ENCODE assay signal across 8 mouse cellular contexts in the genomic region with DNA sequence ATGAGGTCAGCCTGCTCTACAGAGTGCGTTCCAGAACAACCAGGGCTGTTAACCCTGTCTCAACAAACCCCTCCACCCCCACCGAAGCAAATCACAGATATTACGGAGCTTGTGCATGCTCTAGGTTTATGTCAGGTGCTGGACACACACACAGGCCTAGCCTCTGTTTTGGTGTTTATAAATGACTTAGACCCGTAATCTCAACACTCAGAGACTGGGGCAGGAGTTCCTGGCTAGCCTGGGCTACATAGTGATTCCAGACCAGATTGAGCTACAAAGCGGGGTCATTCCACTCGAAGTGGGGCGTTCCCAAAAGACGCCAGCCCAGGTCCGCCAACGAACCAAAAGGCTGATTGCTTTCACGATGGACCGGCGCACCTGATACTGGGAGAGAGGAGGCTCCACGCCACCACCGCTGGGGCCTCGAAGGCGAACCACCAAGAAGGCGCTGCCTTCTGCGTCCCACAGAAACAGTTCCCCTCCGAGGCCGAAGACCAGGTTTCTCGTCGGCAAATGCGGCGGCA. TPM values are rescaled to one million over a fixed set of nuclear protein-coding genes. Genes with fewer than 3 reads are reported as not detected.
DNase-seq lines count a peak whose midpoint lies in the region; ATAC-seq and TF ChIP-seq lines count a peak whose summit lies in the region.

No protein-coding gene starts in this region.

- no peak for TF ChIP-seq POLR2A in spleen, adult 2 months (IDR thresholded peaks at IDR 0.05; ENCODE audit: low read depth, low read length)

- peak overlapping the region; percentile 85 for H3K4me2 ChIP-seq in hindbrain, embryonic 13.5 days

- WGBS in spleen, adult 2 months: under 1% methylated on average over 25 of the region's 25 CpGs
- 1% methylated on average over 25 of the region's 25 CpGs for WGBS in hindbrain, embryonic 13.5 days

- no peak for TF ChIP-seq CTCF in spleen, adult 2 months (IDR thresholded peaks at IDR 0.05; ENCODE audit: extremely low read depth, insufficient read depth, insufficient read length, insufficient replicate concordance)

- H3K9me3 ChIP-seq in hindbrain, embryonic 13.5 days: no peaks in the 10 kb centered on the region

- peak; percentile 11 for DNase-seq in cerebellum, adult 18-20 months
- DNase-seq in cerebellum, adult 9-11 months: no peak
- DNase-seq in spleen, adult 2 months (ENCODE audit: low read depth in 1 of 2, low spot score in 2 of 2): no peak
- no peak for DNase-seq in spleen, postnatal 14 days (ENCODE audit: low spot score in 2 of 2)
- peak; percentile 35 for DNase-seq in mesoderm, embryonic 11.5 days (ENCODE audit: low read depth, low spot score)
- DNase-seq in cerebellum, postnatal 10 days: no peak
- DNase-seq in thymus, postnatal 10 days (ENCODE audit: low spot score in 2 of 2): no peak

- peak overlapping the region; percentile 93 for H3K9ac ChIP-seq in hindbrain, embryonic 13.5 days

- ATAC-seq in hindbrain, embryonic 13.5 days (ENCODE audit: low FRiP score): peak; percentile 17; the same call in 1 of the 2 replicates

- H3K27me3 ChIP-seq in spleen, adult 2 months (ENCODE audit: control insufficient read depth, insufficient read depth, low read length): no peaks in the 10 kb centered on the region
- H3K27me3 ChIP-seq in hindbrain, embryonic 13.5 days: no peaks in the 10 kb centered on the region

- peak overlapping the region; percentile 63 for H3K27ac ChIP-seq in spleen, adult 2 months (ENCODE audit: insufficient read depth, low read length)
- peak overlapping the region; percentile 95 for H3K27ac ChIP-seq in hindbrain, embryonic 13.5 days

- peaks cover 2% of the 10 kb centered on the region; the same call in 1 of the 2 replicates for H3K4me1 ChIP-seq in spleen, adult 2 months (ENCODE audit: control insufficient read depth, insufficient read depth, insufficient read length)
- H3K4me1 ChIP-seq in hindbrain, embryonic 13.5 days (replicated peaks): peaks cover 24% of the 10 kb centered on the region

- H3K4me3 ChIP-seq in spleen, adult 2 months (ENCODE audit: extremely low read depth, insufficient read depth, insufficient read length): peak overlapping the region; percentile 92
- H3K4me3 ChIP-seq in hindbrain, embryonic 13.5 days: peak overlapping the region; percentile 87

- H3K36me3 ChIP-seq in spleen, adult 2 months (ENCODE audit: control insufficient read depth, insufficient read depth, low read length): peaks cover 9% of the 10 kb centered on the region
- peaks cover 39% of the 10 kb centered on the region for H3K36me3 ChIP-seq in hindbrain, embryonic 13.5 days

RNA-seq across cellular contexts. Expression of a gene that starts 0.4 kb away (rescaled TPM):
- polyA plus RNA-seq in spleen, adult 2 months (2012; rRNA removed): 18.3 and 21.0 TPM in 2 replicates
- polyA plus RNA-seq in hindbrain, embryonic 13.5 days (2015; fragmentation: Nextera tagmentation; extraction: Ambion mirVana): 121 and 131 TPM in 2 replicates

RNA-seq across cellular contexts. Expression of a gene that starts 0.7 kb away (rescaled TPM):
- polyA plus RNA-seq in spleen, adult 2 months (2012; rRNA removed): 25.4 and 34.8 TPM in 2 replicates
- polyA plus RNA-seq in hindbrain, embryonic 13.5 days (2015; fragmentation: Nextera tagmentation; extraction: Ambion mirVana): 72.1 and 73.0 TPM in 2 replicates

RNA-seq across cellular contexts. Expression of a gene that starts 13.5 kb away (rescaled TPM):
- polyA plus RNA-seq in spleen, adult 2 months (2012; rRNA removed): 71.3 and 160 TPM in 2 replicates
- 191 and 192 TPM in 2 replicates for polyA plus RNA-seq in hindbrain, embryonic 13.5 days (2015; fragmentation: Nextera tagmentation; extraction: Ambion mirVana)

RNA-seq across cellular contexts. Expression of a gene that starts 34.9 kb away (rescaled TPM):
- 20.3 and 24.6 TPM in 2 replicates for polyA plus RNA-seq in spleen, adult 2 months (2012; rRNA removed)
- polyA plus RNA-seq in hindbrain, embryonic 13.5 days (2015; fragmentation: Nextera tagmentation; extraction: Ambion mirVana): 13.9 and 14.4 TPM in 2 replicates

RNA-seq across cellular contexts. Expression of a gene that starts 50.1 kb away (rescaled TPM):
- polyA plus RNA-seq in spleen, adult 2 months (2012; rRNA removed): 2.6 and 2.9 TPM in 2 replicates
- 39.0 and 40.9 TPM in 2 replicates for polyA plus RNA-seq in hindbrain, embryonic 13.5 days (2015; fragmentation: Nextera tagmentation; extraction: Ambion mirVana)

Comparison
In these comparisons a context has a peak if more than half of its experiments do, and no peak if none do; other contexts are left out.
1. DNase-seq: peak in cerebellum, adult 18-20 months (2 of 2) and mesoderm, embryonic 11.5 days (single experiment); none in cerebellum, adult 9-11 months (single experiment), spleen, adult 2 months (0 of 2), spleen, postnatal 14 days (0 of 2), cerebellum, postnatal 10 days (0 of 2) and thymus, postnatal 10 days (0 of 2).